Mouse (Mus musculus) erythroblast, embryonic 14.5 days (primary cell): ENCODE results near the gene Clec2g.
"Not testable (repeated sequence)": the region's sequence is repeated elsewhere in the genome, so short reads cannot be mapped to it uniquely, and the experiment has no call there.

ENCODE experiments used
- GATA1 ChIP-seq: IDR thresholded peaks from 2 replicates; pipeline ENCODE4 v1.6.1; 2012; ENCODE audit warnings: low read length, inconsistent platforms, mixed read lengths
- TAL1 ChIP-seq: IDR thresholded peaks from 3 replicates; pipeline ENCODE4 v1.6.1; 2012; ENCODE audit warnings: low read length, inconsistent platforms, mixed read lengths

DNA sequence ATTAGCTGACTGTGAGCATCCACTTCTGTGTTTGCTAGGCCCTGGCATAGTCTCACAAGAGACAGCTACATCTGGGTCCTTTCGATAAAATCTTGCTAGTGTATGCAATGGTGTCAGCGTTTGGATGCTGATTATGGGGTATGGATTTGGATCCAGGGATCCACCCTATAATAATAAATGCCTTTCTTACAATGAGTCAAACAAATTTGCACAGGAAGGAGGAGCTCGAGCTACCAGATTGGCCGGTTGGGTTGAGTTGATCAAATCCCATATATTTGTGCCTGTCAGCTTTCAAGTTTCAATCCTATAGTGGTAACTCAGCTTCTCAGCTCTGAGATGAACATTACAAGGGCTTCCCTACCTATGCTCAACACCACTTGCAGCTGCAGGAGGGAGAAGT lies at the start of gene Clec2g:
- TF ChIP-seq TAL1, GATA1: not testable (repeated sequence)
